Comparison of ENCODE assay signal across 8 mouse cellular contexts in genomic region chr11:120349371-120349985, GRCm38 (mm10). TPM values are rescaled to one million over a fixed set of nuclear protein-coding genes. Genes with fewer than 3 reads are reported as not detected.
DNase-seq lines count a peak whose midpoint lies in the region; ATAC-seq and TF ChIP-seq lines count a peak whose summit lies in the region.

No protein-coding gene starts in this region.

- TF ChIP-seq CTCF in small intestine, adult 2 months (IDR thresholded peaks at IDR 0.05; ENCODE audit: extremely low read depth, insufficient read length, insufficient replicate concordance, low read depth, low read length), result no peak

- no peak for TF ChIP-seq POLR2A in small intestine, adult 2 months (IDR thresholded peaks at IDR 0.05; ENCODE audit: low read depth, low read length)

- ATAC-seq in megakaryocyte, adult 5-6 weeks (ENCODE audit: poor library complexity, severe bottlenecking), result no peak
- ATAC-seq in forebrain, embryonic 14.5 days, result 0 out of 2 replicates have a peak, but pooled peaks have one; percentile 2
- peak; percentile 3; the same call in 1 of the 2 replicates for ATAC-seq in hindbrain, embryonic 15.5 days (ENCODE audit: low FRiP score, low read depth)
- no peak for ATAC-seq in liver, embryonic 11.5 days (replicated peaks; ENCODE audit: low FRiP score)
- no peak for ATAC-seq in megakaryocyte progenitor cell, adult 5-6 weeks (replicated peaks; ENCODE audit: poor library complexity)

- no peaks in the 10 kb centered on the region for H3K9me3 ChIP-seq in megakaryocyte, embryonic 14.5 days
- H3K9me3 ChIP-seq in forebrain, embryonic 14.5 days (replicated peaks; ENCODE audit: control insufficient read depth, low read length), result no peaks in the 10 kb centered on the region
- no peaks in the 10 kb centered on the region for H3K9me3 ChIP-seq in hindbrain, embryonic 15.5 days
- no peaks in the 10 kb centered on the region for H3K9me3 ChIP-seq in liver, embryonic 11.5 days (ENCODE audit: control insufficient read depth, low read length)

- H3K27ac ChIP-seq in forebrain, embryonic 14.5 days (ENCODE audit: low read depth, low read length), result peak overlapping the region; percentile 99
- H3K27ac ChIP-seq in hindbrain, embryonic 15.5 days (replicated peaks), result peak overlapping the region; percentile 100
- peak overlapping the region; percentile 99 for H3K27ac ChIP-seq in liver, embryonic 11.5 days (ENCODE audit: low read depth, low read length)
- H3K27ac ChIP-seq in small intestine, adult 2 months (ENCODE audit: insufficient read depth, low read depth, low read length), result peak overlapping the region; percentile 100

- WGBS in forebrain, embryonic 14.5 days, result 5% methylated on average over 16 of the region's 16 CpGs
- WGBS in hindbrain, embryonic 15.5 days, result 3% methylated on average over 16 of the region's 16 CpGs
- 3% methylated on average over 16 of the region's 16 CpGs for WGBS in liver, embryonic 11.5 days
- whole genome bisulfite sequencing in small intestine, adult 2 months, result under 1% methylated on average over 16 of the region's 16 CpGs

- DNase-seq in adrenal gland, postnatal 4 days (ENCODE audit: low spot score in 2 of 2), result peak; percentile 15 to 31
- DNase-seq in forebrain, embryonic 14.5 days (ENCODE audit: low spot score), result peak; percentile 51
- DNase-seq in liver, embryonic 11.5 days (ENCODE audit: low spot score), result no peak

- peak overlapping the region; percentile 100 for H3K9ac ChIP-seq in forebrain, embryonic 14.5 days (ENCODE audit: low read length)
- peak overlapping the region; percentile 77 for H3K9ac ChIP-seq in hindbrain, embryonic 15.5 days
- H3K9ac ChIP-seq in liver, embryonic 11.5 days (ENCODE audit: low read depth, low read length), result peak overlapping the region; percentile 100

- no peaks in the 10 kb centered on the region for H3K27me3 ChIP-seq in megakaryocyte, embryonic 14.5 days (replicated peaks)
- no peaks in the 10 kb centered on the region for H3K27me3 ChIP-seq in forebrain, embryonic 14.5 days (replicated peaks; ENCODE audit: control insufficient read depth, insufficient read depth, low read length)
- H3K27me3 ChIP-seq in hindbrain, embryonic 15.5 days, result no peaks in the 10 kb centered on the region
- no peaks in the 10 kb centered on the region for H3K27me3 ChIP-seq in liver, embryonic 11.5 days (replicated peaks; ENCODE audit: control insufficient read depth, insufficient read depth, low read length)
- H3K27me3 ChIP-seq in small intestine, adult 2 months (ENCODE audit: control insufficient read depth, insufficient read depth, low read length), result no peaks in the 10 kb centered on the region

- peaks cover 61% of the 10 kb centered on the region for H3K4me1 ChIP-seq in megakaryocyte, embryonic 14.5 days
- peaks cover 20% of the 10 kb centered on the region for H3K4me1 ChIP-seq in forebrain, embryonic 14.5 days (ENCODE audit: control insufficient read depth, insufficient read depth, low read length)
- peaks cover 54% of the 10 kb centered on the region for H3K4me1 ChIP-seq in hindbrain, embryonic 15.5 days (replicated peaks)
- H3K4me1 ChIP-seq in liver, embryonic 11.5 days (replicated peaks; ENCODE audit: control insufficient read depth, insufficient read depth, low read length), result peaks cover 51% of the 10 kb centered on the region
- peaks cover 29% of the 10 kb centered on the region for H3K4me1 ChIP-seq in small intestine, adult 2 months (ENCODE audit: control insufficient read depth, insufficient read depth, insufficient read length, low read length)

- H3K4me2 ChIP-seq in forebrain, embryonic 14.5 days (ENCODE audit: low read length), result peak overlapping the region; percentile 99
- peak overlapping the region; percentile 81 for H3K4me2 ChIP-seq in hindbrain, embryonic 15.5 days
- peak overlapping the region; percentile 95 for H3K4me2 ChIP-seq in liver, embryonic 11.5 days

- H3K36me3 ChIP-seq in megakaryocyte, embryonic 14.5 days (replicated peaks; ENCODE audit: low read length), result peaks cover 41% of the 10 kb centered on the region
- peaks cover 19% of the 10 kb centered on the region for H3K36me3 ChIP-seq in forebrain, embryonic 14.5 days (ENCODE audit: control insufficient read depth, insufficient read depth, low read length)
- H3K36me3 ChIP-seq in hindbrain, embryonic 15.5 days, result peaks cover 10% of the 10 kb centered on the region
- peaks cover 14% of the 10 kb centered on the region for H3K36me3 ChIP-seq in liver, embryonic 11.5 days (ENCODE audit: control insufficient read depth, insufficient read depth, low read length)
- peaks cover 21% of the 10 kb centered on the region for H3K36me3 ChIP-seq in small intestine, adult 2 months (ENCODE audit: control insufficient read depth, insufficient read depth, low read length)

- peak overlapping the region; percentile 98 for H3K4me3 ChIP-seq in megakaryocyte, embryonic 14.5 days (replicated peaks)
- peak overlapping the region; percentile 100 for H3K4me3 ChIP-seq in forebrain, embryonic 14.5 days (ENCODE audit: low read depth, low read length)
- H3K4me3 ChIP-seq in hindbrain, embryonic 15.5 days, result peak overlapping the region; percentile 59
- peak overlapping the region; percentile 100 for H3K4me3 ChIP-seq in liver, embryonic 11.5 days (ENCODE audit: low read depth, low read length)
- peak overlapping the region; percentile 87 for H3K4me3 ChIP-seq in small intestine, adult 2 months (ENCODE audit: low read depth, low read length)

RNA-seq across cellular contexts. Expression of gene Actg1, which starts 1.1 kb away (rescaled TPM):
- 2,399 and 2,630 TPM in 2 replicates for polyA plus RNA-seq in megakaryocyte, embryonic 14.5 days (2012; ENCODE audit: insufficient read depth, low replicate concordance)
- 4,212 and 4,544 TPM in 2 replicates for total RNA-seq in megakaryocyte, adult 5-6 weeks (2015)
- total RNA-seq in megakaryocyte, adult 5-6 weeks (2017), result 2,305 and 2,430 TPM in 2 replicates
- 1,000 to 10,000 TPM in 1 of 2 experiments, 100 to 1,000 TPM in 1; 949 to 1,134 TPM for total RNA-seq in adrenal gland, postnatal 4 days (2021)
- polyA plus RNA-seq in forebrain, embryonic 14.5 days (2014; fragmentation: Nextera tagmentation; extraction: Ambion mirVana), result 3,852 and 3,863 TPM in 2 replicates
- 3,943 and 4,131 TPM in 2 replicates for polyA plus RNA-seq in hindbrain, embryonic 15.5 days (2015; fragmentation: Nextera tagmentation; extraction: Ambion mirVana)
- polyA plus RNA-seq in liver, embryonic 11.5 days (2014; fragmentation: Nextera tagmentation; extraction: Ambion mirVana), result 1,592 and 1,704 TPM in 2 replicates
- polyA plus RNA-seq in small intestine, adult 2 months (2012; rRNA removed), result 927 and 1,318 TPM in 2 replicates
- 1,607 and 1,783 TPM in 2 replicates for total RNA-seq in megakaryocyte progenitor cell, adult 5-6 weeks (2015)
- total RNA-seq in megakaryocyte progenitor cell, adult 5-6 weeks (2017), result 724 and 844 TPM in 2 replicates

RNA-seq across cellular contexts. Expression of gene Fscn2, which starts 11.9 kb away (rescaled TPM):
- 1.7 and 3.0 TPM in 2 replicates for polyA plus RNA-seq in megakaryocyte, embryonic 14.5 days (2012; ENCODE audit: insufficient read depth, low replicate concordance)
- total RNA-seq in megakaryocyte, adult 5-6 weeks (2015), result not detected in 2 replicates
- total RNA-seq in megakaryocyte, adult 5-6 weeks (2017), result not detected in 2 replicates
- total RNA-seq in adrenal gland, postnatal 4 days (2021), result under 1 TPM; 0.39 to 0.51 TPM
- 0.75 and 1.4 TPM in 2 replicates for polyA plus RNA-seq in forebrain, embryonic 14.5 days (2014; fragmentation: Nextera tagmentation; extraction: Ambion mirVana)
- 0.88 and 1.6 TPM in 2 replicates for polyA plus RNA-seq in hindbrain, embryonic 15.5 days (2015; fragmentation: Nextera tagmentation; extraction: Ambion mirVana)
- polyA plus RNA-seq in liver, embryonic 11.5 days (2014; fragmentation: Nextera tagmentation; extraction: Ambion mirVana), result 0.29 TPM in 1 of 2 replicates, not detected in the other
- polyA plus RNA-seq in small intestine, adult 2 months (2012; rRNA removed), result not detected in 2 replicates
- total RNA-seq in megakaryocyte progenitor cell, adult 5-6 weeks (2015), result not detected in 2 replicates
- total RNA-seq in megakaryocyte progenitor cell, adult 5-6 weeks (2017), result not detected in 2 replicates

RNA-seq across cellular contexts. Expression of gene Faap100, which starts 29.1 kb away (rescaled TPM):
- polyA plus RNA-seq in megakaryocyte, embryonic 14.5 days (2012; ENCODE audit: insufficient read depth, low replicate concordance), result 12.4 and 19.3 TPM in 2 replicates
- total RNA-seq in megakaryocyte, adult 5-6 weeks (2015), result 5.9 and 6.9 TPM in 2 replicates
- total RNA-seq in megakaryocyte, adult 5-6 weeks (2017), result 6.5 and 10.5 TPM in 2 replicates
- total RNA-seq in adrenal gland, postnatal 4 days (2021), result 10 to 100 TPM; 34.5 to 35.6 TPM
- polyA plus RNA-seq in forebrain, embryonic 14.5 days (2014; fragmentation: Nextera tagmentation; extraction: Ambion mirVana), result 51.7 and 71.1 TPM in 2 replicates
- 95.4 and 110 TPM in 2 replicates for polyA plus RNA-seq in hindbrain, embryonic 15.5 days (2015; fragmentation: Nextera tagmentation; extraction: Ambion mirVana)
- 22.8 and 23.2 TPM in 2 replicates for polyA plus RNA-seq in liver, embryonic 11.5 days (2014; fragmentation: Nextera tagmentation; extraction: Ambion mirVana)
- polyA plus RNA-seq in small intestine, adult 2 months (2012; rRNA removed), result 32.0 and 49.2 TPM in 2 replicates
- total RNA-seq in megakaryocyte progenitor cell, adult 5-6 weeks (2015), result 10.8 and 11.0 TPM in 2 replicates
- total RNA-seq in megakaryocyte progenitor cell, adult 5-6 weeks (2017), result 6.5 and 7.0 TPM in 2 replicates

Comparison
In these comparisons a context has a peak if more than half of its experiments do, and no peak if none do; other contexts are left out.
1. ATAC-seq: peak in forebrain, embryonic 14.5 days (single experiment) and hindbrain, embryonic 15.5 days (single experiment); none in megakaryocyte, adult 5-6 weeks (single experiment), liver, embryonic 11.5 days (single experiment) and megakaryocyte progenitor cell, adult 5-6 weeks (single experiment).
2. Peak in every context shown above with its lines, with median percentiles within 50 percentile points of each other: H3K4me3 ChIP-seq, H3K27ac ChIP-seq, H3K4me2 ChIP-seq and H3K9ac ChIP-seq.